9 mouse cellular contexts compared by ENCODE assay signal in genomic region chr11:95982475-95982874, GRCm38 (mm10). TPM values are rescaled to one million over a fixed set of nuclear protein-coding genes. Genes with fewer than 3 reads are reported as not detected.
DNase-seq lines count a peak whose midpoint lies in the region; ATAC-seq lines count a peak whose summit lies in the region.
"Had no signal": no experiment of that assay in that cellular context is flagged by ENCODE, and none has a peak within 500 bp of the region (broad histone marks: within the 10 kb centered on the region; RNA-seq: fewer than 3 reads in every experiment).

No protein-coding gene starts in this region.

- no peak overlapping the region for H3K27ac ChIP-seq in neural tube, embryonic 15.5 days (replicated peaks)
- peak overlapping the region; percentile 73 for H3K27ac ChIP-seq in heart, embryonic 15.5 days
- peak overlapping the region; percentile 68; the same call in 1 of the 2 replicates for H3K27ac ChIP-seq in limb, embryonic 13.5 days

- no peak for ATAC-seq in neural tube, embryonic 15.5 days (ENCODE audit: low FRiP score)
- peak; percentile 81 for ATAC-seq in heart, embryonic 15.5 days (replicated peaks; ENCODE audit: insufficient number of reproducible peaks, insufficient read depth, low FRiP score, low read depth)
- peak; percentile 82 for ATAC-seq in limb, embryonic 13.5 days (ENCODE audit: low FRiP score, low read depth)
- no peak for ATAC-seq in frontal cortex, adult (ENCODE audit: low TSS enrichment)

- WGBS in neural tube, embryonic 15.5 days, result 42% methylated on average over 1 of the region's 1 CpGs
- WGBS in heart, embryonic 15.5 days, result 8% methylated on average over 1 of the region's 1 CpGs
- WGBS in limb, embryonic 13.5 days, result 14% methylated on average over 1 of the region's 1 CpGs

- H3K36me3 ChIP-seq in neural tube, embryonic 15.5 days, result no peaks in the 10 kb centered on the region
- H3K36me3 ChIP-seq in heart, embryonic 15.5 days, result peaks cover 17% of the 10 kb centered on the region; the same call in 1 of the 2 replicates
- H3K36me3 ChIP-seq in limb, embryonic 13.5 days, result peaks cover 38% of the 10 kb centered on the region

- H3K27me3 ChIP-seq in neural tube, embryonic 15.5 days (replicated peaks), result no peaks in the 10 kb centered on the region
- no peaks in the 10 kb centered on the region for H3K27me3 ChIP-seq in heart, embryonic 15.5 days
- H3K27me3 ChIP-seq in limb, embryonic 13.5 days, result no peaks in the 10 kb centered on the region

- H3K4me3 ChIP-seq in neural tube, embryonic 15.5 days (replicated peaks), result no peak overlapping the region
- H3K4me3 ChIP-seq in heart, embryonic 15.5 days, result peak overlapping the region; percentile 34
- H3K4me3 ChIP-seq in limb, embryonic 13.5 days, result peak overlapping the region; percentile 4

- no peaks in the 10 kb centered on the region for H3K9me3 ChIP-seq in neural tube, embryonic 15.5 days (replicated peaks)
- no peaks in the 10 kb centered on the region for H3K9me3 ChIP-seq in heart, embryonic 15.5 days (replicated peaks)
- H3K9me3 ChIP-seq in limb, embryonic 13.5 days, result no peaks in the 10 kb centered on the region

- no peak overlapping the region for H3K9ac ChIP-seq in neural tube, embryonic 15.5 days (replicated peaks)
- H3K9ac ChIP-seq in heart, embryonic 15.5 days, result no peak overlapping the region
- H3K9ac ChIP-seq in limb, embryonic 13.5 days, result no peak overlapping the region

- DNase-seq in neural tube, embryonic 10.5 days (ENCODE audit: extremely low spot score, low spot score), result peak; percentile 31
- no peak for DNase-seq in T-cell, adult 2 months (ENCODE audit: low spot score)
- DNase-seq in thymus, postnatal 4 days, result no peak
- DNase-seq in thymus, adult 18-20 months, result no peak

- H3K4me1 ChIP-seq in neural tube, embryonic 15.5 days, result 0 out of 2 replicates have a peak, but pooled peaks cover 3% of the 10 kb centered on the region
- peaks cover 24% of the 10 kb centered on the region for H3K4me1 ChIP-seq in heart, embryonic 15.5 days (replicated peaks)
- H3K4me1 ChIP-seq in limb, embryonic 13.5 days, result peaks cover 40% of the 10 kb centered on the region

- no peak overlapping the region for H3K4me2 ChIP-seq in neural tube, embryonic 15.5 days
- H3K4me2 ChIP-seq in heart, embryonic 15.5 days, result peak overlapping the region; percentile 53
- peak overlapping the region; percentile 39 for H3K4me2 ChIP-seq in limb, embryonic 13.5 days (replicated peaks)

RNA-seq across cellular contexts. Expression of gene Igf2bp1, which starts 23.3 kb away (rescaled TPM):
- polyA plus RNA-seq in neural tube, embryonic 15.5 days (2015; fragmentation: Nextera tagmentation; extraction: Ambion mirVana), result 6.7 and 12.0 TPM in 2 replicates
- polyA plus RNA-seq in heart, embryonic 15.5 days (2015; fragmentation: Nextera tagmentation; extraction: Ambion mirVana), result 20.6 and 25.7 TPM in 2 replicates
- polyA plus RNA-seq in limb, embryonic 13.5 days (2015; fragmentation: Nextera tagmentation; extraction: Ambion mirVana), result 83.4 and 85.7 TPM in 2 replicates
- polyA plus RNA-seq: large intestine, adult 2 months had no signal

RNA-seq across cellular contexts. Expression of gene Gip, which starts 41.9 kb away (rescaled TPM):
- not detected in 2 replicates for polyA plus RNA-seq in neural tube, embryonic 15.5 days (2015; fragmentation: Nextera tagmentation; extraction: Ambion mirVana)
- not detected in 2 replicates for polyA plus RNA-seq in heart, embryonic 15.5 days (2015; fragmentation: Nextera tagmentation; extraction: Ambion mirVana)
- polyA plus RNA-seq in limb, embryonic 13.5 days (2015; fragmentation: Nextera tagmentation; extraction: Ambion mirVana), result not detected in 2 replicates

RNA-seq across cellular contexts. Expression of gene Snf8, which starts 52.2 kb away (rescaled TPM):
- 125 and 137 TPM in 2 replicates for polyA plus RNA-seq in neural tube, embryonic 15.5 days (2015; fragmentation: Nextera tagmentation; extraction: Ambion mirVana)
- 65.5 and 74.2 TPM in 2 replicates for polyA plus RNA-seq in heart, embryonic 15.5 days (2015; fragmentation: Nextera tagmentation; extraction: Ambion mirVana)
- 95.0 and 98.4 TPM in 2 replicates for polyA plus RNA-seq in limb, embryonic 13.5 days (2015; fragmentation: Nextera tagmentation; extraction: Ambion mirVana)

Comparison
In these comparisons a context has a peak if more than half of its experiments do, and no peak if none do; other contexts are left out.
1. ATAC-seq: peak in heart, embryonic 15.5 days (single experiment) and limb, embryonic 13.5 days (single experiment); none in neural tube, embryonic 15.5 days (single experiment) and frontal cortex, adult (single experiment).